Mouse (Mus musculus) G1E (cell line): ENCODE results near the gene Rbms3.

Experiments used
- CTCF ChIP-seq: IDR thresholded peaks from 2 replicates; pipeline ENCODE4 v1.5.1; 2012; ENCODE audit warnings: low read depth, low read length, inconsistent platforms, mixed read lengths
- GATA1 ChIP-seq: IDR thresholded peaks from 2 replicates; pipeline ENCODE4 v1.6.1; 2012; ENCODE audit warnings: borderline replicate concordance, low read length, inconsistent platforms, mixed read lengths
- GATA2 ChIP-seq: IDR thresholded peaks from 2 replicates; pipeline ENCODE4 v1.6.1; 2012; ENCODE audit warnings: low read depth, low read length, inconsistent platforms, borderline replicate concordance
- POLR2AphosphoS5 ChIP-seq: IDR thresholded peaks from 2 replicates; pipeline ENCODE4 v1.6.1; 2012; ENCODE audit warnings: low read depth, low read length, inconsistent platforms; ENCODE audit not compliant: insufficient replicate concordance
- TAL1 ChIP-seq: conservative IDR thresholded peaks from 2 replicates; pipeline ENCODE4 v1.6.1; 2012; ENCODE audit warnings: low read depth, low read length, inconsistent platforms, mixed read lengths

GRCm38 (mm10) chr9:116729172-116729571, 900.5 kb downstream of the Rbms3 start:
- TF ChIP-seq POLR2AphosphoS5 (no peak), CTCF (no peak), GATA1 (no peak), GATA2 (no peak), TAL1 (no peak)
